Mouse (Mus musculus): ENCODE measurements around the gene Jsrp1. TPM values are rescaled to one million over a fixed set of nuclear protein-coding genes. Genes with fewer than 3 reads are reported as not detected.

Jsrp1 gene
- polyA plus RNA-seq (2017; shearing (Covaris generic)), result not detected

DNA sequence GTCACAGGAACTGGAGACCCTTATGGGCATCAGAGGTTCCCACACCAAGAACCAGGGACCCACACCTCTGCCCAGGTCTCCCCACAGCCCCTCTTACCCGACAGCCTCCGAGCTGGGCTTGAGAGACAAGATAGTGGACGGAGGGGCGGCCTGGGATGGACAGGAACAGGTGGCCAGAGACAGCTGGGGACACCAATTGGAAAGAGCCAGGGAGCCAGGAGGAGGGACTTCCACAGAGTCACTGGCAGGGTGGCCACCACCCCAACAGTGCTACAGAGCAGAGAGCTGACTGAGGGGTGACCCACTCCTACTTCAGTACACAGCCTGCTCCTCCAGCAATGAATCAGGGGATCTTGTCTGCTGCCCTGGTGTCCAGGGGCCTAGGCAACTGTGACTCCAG is at the start of gene Jsrp1:
Gene Jsrp1, minus strand, starts transcription at position 133 of the 400 bp plus-strand sequence.

DNA sequence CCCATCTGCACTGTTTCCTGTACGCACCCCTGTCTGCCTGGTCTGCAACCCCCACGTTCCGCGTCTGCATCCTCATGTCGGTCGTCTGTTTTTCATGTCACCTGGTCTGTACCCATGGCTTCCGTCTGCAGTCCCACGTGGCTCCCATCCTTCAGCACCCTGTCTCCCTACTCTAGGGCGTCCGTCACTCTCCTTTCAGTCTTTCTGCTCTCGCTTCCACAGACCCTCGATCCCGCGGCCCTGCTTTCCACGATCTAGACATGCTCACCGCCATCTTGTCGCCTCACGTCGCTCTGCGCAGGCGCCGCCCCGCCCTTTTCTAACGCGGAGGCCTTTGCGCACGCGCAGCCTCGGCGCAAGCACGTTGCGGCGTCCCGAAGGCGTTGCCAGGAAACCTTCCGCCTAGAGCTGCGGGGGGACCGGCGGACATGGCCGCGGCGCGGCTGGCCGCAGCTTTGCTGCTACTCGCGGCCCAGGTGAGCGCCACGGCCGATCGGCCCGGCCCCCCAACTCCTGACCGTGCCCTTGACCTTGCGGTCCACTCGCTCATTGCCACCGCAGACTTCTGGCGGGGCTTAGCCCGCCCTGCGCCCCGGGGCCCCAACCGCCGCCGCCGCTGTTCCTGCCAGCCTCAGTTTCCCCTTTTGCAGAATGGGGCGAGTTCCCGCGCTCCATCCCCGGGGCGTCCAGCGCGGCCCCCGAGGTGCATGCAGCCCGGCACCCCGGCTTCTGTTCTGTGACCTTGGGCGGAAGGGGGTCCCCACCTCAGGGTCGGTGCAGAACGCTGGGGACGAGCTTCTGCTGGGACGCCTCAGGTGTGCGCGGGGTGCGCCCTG is 41.8 kb upstream of the Jsrp1 start, which contains the start of the genes Lsm7 and Sppl2b:
Gene Lsm7, minus strand, starts transcription at position 297 of the 836 bp plus-strand sequence.
Gene Sppl2b, plus strand, starts transcription at position 363 of the 836 bp plus-strand sequence.

DNA sequence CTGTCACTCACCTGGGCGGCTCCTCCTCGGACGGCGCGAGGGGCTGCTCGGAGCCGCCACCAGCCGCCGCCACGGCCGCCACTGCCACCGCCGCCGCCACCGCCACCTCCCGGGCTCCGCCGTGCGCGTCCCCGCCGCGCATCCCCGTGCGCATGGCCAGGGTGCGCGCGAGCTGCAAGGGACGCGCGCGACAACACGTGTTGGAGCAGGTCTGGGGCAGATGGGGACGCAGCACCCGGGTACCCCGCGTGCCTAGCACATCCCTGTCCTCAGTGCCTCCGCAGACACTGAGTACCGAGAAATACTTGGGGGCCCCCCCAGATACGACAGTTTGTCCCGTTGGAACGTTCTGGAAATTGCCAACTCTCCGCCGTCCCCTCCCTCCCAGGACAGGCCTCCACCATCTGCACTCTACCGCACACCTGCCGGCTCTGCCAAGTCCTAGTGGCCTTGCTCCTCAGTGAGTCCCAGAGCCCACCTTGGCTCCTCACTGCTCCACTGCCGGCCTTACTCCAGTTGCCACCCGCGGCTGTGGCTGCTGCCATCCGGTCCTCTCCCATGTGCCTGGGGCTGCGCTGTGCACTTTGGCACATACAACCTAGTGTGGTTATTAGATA is 30.7 kb upstream of the Jsrp1 start, which contains the start of gene Lingo3:
Gene Lingo3, minus strand, starts transcription at position 109 of the 617 bp plus-strand sequence.

DNA sequence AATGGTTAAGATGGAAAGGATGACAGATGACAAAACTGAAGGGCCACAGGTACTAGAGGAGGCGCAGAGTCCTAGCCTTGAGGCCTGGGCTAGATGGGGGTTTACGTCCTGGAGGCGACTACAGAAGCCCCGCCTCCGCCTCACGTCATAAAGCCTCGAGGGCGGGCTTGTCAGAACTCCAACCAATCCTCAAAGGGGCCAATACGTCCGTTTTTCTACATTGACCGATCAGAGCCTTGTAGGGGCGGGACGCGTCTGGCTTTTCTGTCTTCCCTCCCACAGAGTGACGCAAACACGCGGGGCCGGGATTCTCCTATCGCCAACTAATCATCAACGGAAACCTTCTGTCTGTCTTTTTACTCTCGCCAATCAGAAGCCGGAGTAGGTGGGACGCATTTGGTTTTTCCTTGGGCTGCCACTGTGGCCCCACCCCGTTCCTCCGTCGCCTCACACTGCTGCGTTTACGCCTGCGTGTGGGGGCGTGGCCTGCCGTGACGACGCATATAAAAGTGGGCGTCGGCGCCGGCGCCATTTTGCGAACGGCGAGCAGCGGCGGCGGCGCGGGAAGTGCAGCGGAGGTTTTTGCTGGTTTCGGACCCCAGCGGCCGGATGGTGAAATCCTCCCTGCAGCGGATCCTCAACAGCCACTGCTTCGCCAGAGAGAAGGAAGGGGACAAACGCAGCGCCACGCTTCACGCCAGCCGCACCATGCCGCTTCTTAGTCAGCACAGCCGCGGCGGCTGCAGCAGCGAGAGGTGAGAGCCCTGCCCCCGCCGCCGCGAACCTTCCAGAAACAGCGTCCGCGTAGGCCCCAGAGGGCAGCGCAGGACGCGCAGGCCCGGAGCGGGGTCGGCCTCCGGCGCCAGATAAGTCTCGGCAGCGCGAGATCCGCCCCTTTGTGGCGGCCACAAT is 13.1 kb upstream of the Jsrp1 start, which contains the start of gene Oaz1:
Gene Oaz1, plus strand, starts transcription at position 506 of the 912 bp plus-strand sequence.

DNA sequence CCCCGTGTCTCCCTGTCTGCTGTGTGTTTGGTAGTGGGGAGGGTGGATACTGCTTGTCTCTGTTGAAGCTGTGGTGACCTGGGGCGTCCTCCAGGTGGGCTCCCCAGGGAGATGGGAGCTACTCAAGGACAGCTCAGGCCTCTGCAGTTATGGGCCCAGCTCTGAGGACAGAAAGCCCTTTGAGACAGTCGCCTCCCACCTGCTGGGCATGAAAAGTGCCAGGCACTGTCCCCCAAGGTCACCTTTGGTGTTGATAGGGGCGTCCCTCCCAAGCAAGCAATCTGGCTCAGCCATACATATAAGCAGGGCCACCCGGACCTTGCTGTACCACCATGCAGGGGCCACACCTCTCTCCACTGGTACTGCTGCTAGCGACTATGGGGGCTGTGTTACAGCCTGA is 8.4 kb downstream of the Jsrp1 start, which contains the start of gene Amh:
Gene Amh, plus strand, starts transcription at position 328 of the 400 bp plus-strand sequence.

DNA sequence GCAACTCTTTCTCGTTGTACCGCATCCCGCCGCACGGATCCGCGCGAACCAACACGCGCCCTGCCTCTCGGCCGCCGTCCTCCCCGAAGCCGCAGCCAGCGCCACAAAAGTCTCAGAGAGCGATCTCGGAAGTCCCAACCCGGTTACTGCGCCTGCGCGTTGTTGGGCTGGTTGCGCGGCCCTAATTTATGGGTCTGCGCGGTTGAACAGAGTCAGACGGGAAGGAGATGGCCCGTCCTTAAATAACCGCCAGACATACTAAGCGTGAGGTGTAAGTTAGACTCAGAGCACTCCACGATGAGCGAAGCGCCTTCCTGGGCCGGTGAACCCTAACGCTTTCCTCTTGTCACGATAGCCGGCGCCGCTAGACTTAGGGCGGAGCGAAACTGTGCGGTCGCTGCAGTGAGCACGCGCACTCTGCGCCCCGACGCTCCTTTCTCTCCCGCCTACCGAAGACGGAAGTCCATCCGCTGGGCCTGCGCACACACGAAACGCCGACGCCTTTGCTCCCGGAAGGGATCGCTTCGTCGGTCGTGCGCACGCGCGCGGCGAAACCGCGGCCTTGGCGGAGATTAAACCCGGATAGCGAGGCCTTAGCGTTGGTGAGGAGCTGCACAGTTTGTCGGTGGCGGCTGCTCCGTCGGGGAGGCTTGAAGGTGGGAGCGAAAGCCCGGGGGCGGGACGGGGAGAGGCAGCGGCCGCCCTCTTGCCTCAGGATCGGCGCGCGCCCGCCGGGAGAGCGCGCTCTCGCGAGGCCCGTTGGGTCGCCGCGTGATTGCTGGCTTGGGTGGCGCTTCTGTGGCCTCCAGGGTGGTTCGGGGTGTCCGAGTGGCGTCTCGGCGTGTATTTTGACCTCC is 14.9 kb downstream of the Jsrp1 start, which contains the start of the genes Sf3a2 and Plekhj1:
Gene Sf3a2, plus strand, starts transcription at position 49 of the 857 bp plus-strand sequence.
Gene Plekhj1, minus strand, starts transcription at position 477 of the 857 bp plus-strand sequence.

Other genes with a start within 250 kb of the Jsrp1 start
- gene Klf16, start 236.2 kb downstream of the Jsrp1 start, polyA plus RNA-seq (2017; shearing (Covaris generic)), result 18.5 TPM
- gene Abhd17a, start 223.2 kb downstream of the Jsrp1 start, polyA plus RNA-seq (2017; shearing (Covaris generic)), result 90.9 TPM
- gene Scamp4, start 210.6 kb downstream of the Jsrp1 start, polyA plus RNA-seq (2017; shearing (Covaris generic)), result 95.7 TPM
- 7.5 TPM for gene Adat3, start 210.6 kb downstream of the Jsrp1 start, polyA plus RNA-seq (2017; shearing (Covaris generic))
- gene Gm49322, start 207.5 kb downstream of the Jsrp1 start, polyA plus RNA-seq (2017; shearing (Covaris generic)), result 8.8 TPM
- 322 TPM for gene Csnk1g2, start 190.7 kb downstream of the Jsrp1 start, polyA plus RNA-seq (2017; shearing (Covaris generic))
- gene Btbd2, start 156.4 kb downstream of the Jsrp1 start, polyA plus RNA-seq (2017; shearing (Covaris generic)), result 23.0 TPM
- 211 TPM for gene Mknk2, start 135.4 kb downstream of the Jsrp1 start, polyA plus RNA-seq (2017; shearing (Covaris generic))
- gene Mob3a, start 111.5 kb downstream of the Jsrp1 start, polyA plus RNA-seq (2017; shearing (Covaris generic)), result 104 TPM
- 79.5 TPM for gene Izumo4, start 111.3 kb downstream of the Jsrp1 start, polyA plus RNA-seq (2017; shearing (Covaris generic))
- gene Ap3d1, start 71.2 kb downstream of the Jsrp1 start, polyA plus RNA-seq (2017; shearing (Covaris generic)), result 74.7 TPM
- gene Dot1l, start 58.3 kb downstream of the Jsrp1 start, polyA plus RNA-seq (2017; shearing (Covaris generic)), result 85.2 TPM
- gene Sf3a2, start 15.3 kb downstream of the Jsrp1 start, polyA plus RNA-seq (2017; shearing (Covaris generic)), result 62.8 TPM
- gene Plekhj1, start 14.9 kb downstream of the Jsrp1 start, polyA plus RNA-seq (2017; shearing (Covaris generic)), result 189 TPM
- not detected for gene Amh, start 8.3 kb downstream of the Jsrp1 start, polyA plus RNA-seq (2017; shearing (Covaris generic))
- 2,107 TPM for gene Oaz1, start 13.2 kb upstream of the Jsrp1 start, polyA plus RNA-seq (2017; shearing (Covaris generic))
- not detected for gene Lingo3, start 30.5 kb upstream of the Jsrp1 start, polyA plus RNA-seq (2017; shearing (Covaris generic))
- 80.2 TPM for gene Lsm7, start 41.7 kb upstream of the Jsrp1 start, polyA plus RNA-seq (2017; shearing (Covaris generic))
- 19.0 TPM for gene Sppl2b, start 41.8 kb upstream of the Jsrp1 start, polyA plus RNA-seq (2017; shearing (Covaris generic))
- not detected for gene Tmprss9, start 58.4 kb upstream of the Jsrp1 start, polyA plus RNA-seq (2017; shearing (Covaris generic))
- 133 TPM for gene Timm13, start 87.5 kb upstream of the Jsrp1 start, polyA plus RNA-seq (2017; shearing (Covaris generic))
- 12.7 TPM for gene Lmnb2, start 104.7 kb upstream of the Jsrp1 start, polyA plus RNA-seq (2017; shearing (Covaris generic))
- 590 TPM for gene Gadd45b, start 116.6 kb upstream of the Jsrp1 start, polyA plus RNA-seq (2017; shearing (Covaris generic))
- gene Gng7, start 201.4 kb upstream of the Jsrp1 start, polyA plus RNA-seq (2017; shearing (Covaris generic)), result 0.67 TPM
- gene Diras1, start 212.2 kb upstream of the Jsrp1 start, polyA plus RNA-seq (2017; shearing (Covaris generic)), result not detected
- gene Slc39a3, start 223.9 kb upstream of the Jsrp1 start, polyA plus RNA-seq (2017; shearing (Covaris generic)), result 9.4 TPM
- 64.8 TPM for gene Sgta, start 246.7 kb upstream of the Jsrp1 start, polyA plus RNA-seq (2017; shearing (Covaris generic))

Measured in effector memory CD4-positive, alpha-beta T cell, adult 5 months (primary cell).